Mouse (Mus musculus): ENCODE results near the gene Rtn1. TPM values are rescaled to one million over a fixed set of nuclear protein-coding genes. Genes with fewer than 3 reads are reported as not detected.

Gene Rtn1
- polyA plus RNA-seq, 1 experiment = 941 TPM

GRCm38 (mm10) chr12:72265261-72266228 lies 143.3 kb downstream of the Rtn1 start:
- H3K4me1 ChIP-seq (ENCODE audit: control insufficient read depth, insufficient read depth, low read length) = no peaks in the 10 kb centered on the region; the same call in 1 of the 2 replicates
- 85% methylated on average over 3 of the region's 3 CpGs for WGBS
- TF ChIP-seq CTCF (IDR thresholded peaks at IDR 0.05; ENCODE audit: borderline replicate concordance, insufficient read depth, low read depth, low read length) (no peak), POLR2A (IDR thresholded peaks at IDR 0.05; ENCODE audit: borderline replicate concordance, insufficient read depth, low read length) (no peak)
- DNase-seq = no peak
- H3K4me3 ChIP-seq (replicated peaks; ENCODE audit: insufficient read depth, low read depth, low read length) = no peak overlapping the region
- no peaks in the 10 kb centered on the region for H3K27me3 ChIP-seq (ENCODE audit: control insufficient read depth, insufficient read depth, low read length)
- no peak overlapping the region for H3K27ac ChIP-seq (ENCODE audit: insufficient read depth, low read length)

- DNase-seq = no peak
- Histone ChIP-seq H3K27ac (ENCODE audit: insufficient read depth, low read length) (no peak overlapping the region), H3K4me1 (ENCODE audit: control insufficient read depth, insufficient read depth, low read length) (no peaks in the 10 kb centered on the region; the same call in 1 of the 2 replicates), H3K4me3 (replicated peaks; ENCODE audit: insufficient read depth, low read depth, low read length) (no peak overlapping the region), H3K27me3 (ENCODE audit: control insufficient read depth, insufficient read depth, low read length) (no peaks in the 10 kb centered on the region)
- 57% methylated on average over 12 of the region's 12 CpGs for WGBS
- TF ChIP-seq CTCF (IDR thresholded peaks at IDR 0.05; ENCODE audit: borderline replicate concordance, insufficient read depth, low read depth, low read length) = no peak
- no peak for TF ChIP-seq POLR2A (IDR thresholded peaks at IDR 0.05; ENCODE audit: borderline replicate concordance, insufficient read depth, low read length)
Measured at GRCm38 (mm10) chr12:72263213-72264103, 145.4 kb downstream of the Rtn1 start.

GRCm38 (mm10) chr12:72257000-72257399 lies 151.9 kb downstream of the Rtn1 start:
- no peak overlapping the region for H3K27ac ChIP-seq (ENCODE audit: insufficient read depth, low read length)
- no peak overlapping the region for H3K4me3 ChIP-seq (replicated peaks; ENCODE audit: insufficient read depth, low read depth, low read length)
- no peaks in the 10 kb centered on the region for H3K27me3 ChIP-seq (ENCODE audit: control insufficient read depth, insufficient read depth, low read length)
- H3K4me1 ChIP-seq (ENCODE audit: control insufficient read depth, insufficient read depth, low read length) = peaks cover 5% of the 10 kb centered on the region
- DNase-seq = no peak
- WGBS = 42% methylated on average over 6 of the region's 6 CpGs
- TF ChIP-seq CTCF (IDR thresholded peaks at IDR 0.05; ENCODE audit: borderline replicate concordance, insufficient read depth, low read depth, low read length) (no peak), POLR2A (IDR thresholded peaks at IDR 0.05; ENCODE audit: borderline replicate concordance, insufficient read depth, low read length) (no peak)

- Histone ChIP-seq H3K4me1 (ENCODE audit: control insufficient read depth, insufficient read depth, low read length) (peaks cover 5% of the 10 kb centered on the region), H3K27me3 (ENCODE audit: control insufficient read depth, insufficient read depth, low read length) (no peaks in the 10 kb centered on the region), H3K27ac (ENCODE audit: insufficient read depth, low read length) (no peak overlapping the region), H3K4me3 (replicated peaks; ENCODE audit: insufficient read depth, low read depth, low read length) (no peak overlapping the region)
- 66% methylated on average over 3 of the region's 3 CpGs for WGBS
- DNase-seq = no peak
- no peak for TF ChIP-seq CTCF (IDR thresholded peaks at IDR 0.05; ENCODE audit: borderline replicate concordance, insufficient read depth, low read depth, low read length)
- no peak for TF ChIP-seq POLR2A (IDR thresholded peaks at IDR 0.05; ENCODE audit: borderline replicate concordance, insufficient read depth, low read length)
Measured at GRCm38 (mm10) chr12:72253040-72253439, 155.8 kb downstream of the Rtn1 start.

- no peak overlapping the region for H3K4me3 ChIP-seq (replicated peaks; ENCODE audit: insufficient read depth, low read depth, low read length)
- no peaks in the 10 kb centered on the region; the same call in 1 of the 2 replicates for H3K27me3 ChIP-seq (ENCODE audit: control insufficient read depth, insufficient read depth, low read length)
- 64% methylated on average over 10 of the region's 10 CpGs for WGBS
- TF ChIP-seq CTCF (IDR thresholded peaks at IDR 0.05; ENCODE audit: borderline replicate concordance, insufficient read depth, low read depth, low read length) (no peak), POLR2A (IDR thresholded peaks at IDR 0.05; ENCODE audit: borderline replicate concordance, insufficient read depth, low read length) (no peak)
- H3K27ac ChIP-seq (ENCODE audit: insufficient read depth, low read length) = no peak overlapping the region
- no peak for DNase-seq
- H3K4me1 ChIP-seq (ENCODE audit: control insufficient read depth, insufficient read depth, low read length) = no peaks in the 10 kb centered on the region
Measured at GRCm38 (mm10) chr12:72251890-72252445, 156.9 kb downstream of the Rtn1 start.

- WGBS = 98% methylated on average over 1 of the region's 1 CpGs
- Histone ChIP-seq H3K27me3 (ENCODE audit: control insufficient read depth, insufficient read depth, low read length) (no peaks in the 10 kb centered on the region; the same call in 1 of the 2 replicates), H3K4me1 (ENCODE audit: control insufficient read depth, insufficient read depth, low read length) (no peaks in the 10 kb centered on the region), H3K4me3 (replicated peaks; ENCODE audit: insufficient read depth, low read depth, low read length) (no peak overlapping the region), H3K27ac (ENCODE audit: insufficient read depth, low read length) (no peak overlapping the region)
- DNase-seq = no peak
- TF ChIP-seq CTCF (IDR thresholded peaks at IDR 0.05; ENCODE audit: borderline replicate concordance, insufficient read depth, low read depth, low read length) (no peak), POLR2A (IDR thresholded peaks at IDR 0.05; ENCODE audit: borderline replicate concordance, insufficient read depth, low read length) (no peak)
Measured at GRCm38 (mm10) chr12:72244951-72245350, 163.9 kb downstream of the Rtn1 start.

GRCm38 (mm10) chr12:72242807-72243206 lies 166.0 kb downstream of the Rtn1 start:
- H3K4me3 ChIP-seq (replicated peaks; ENCODE audit: insufficient read depth, low read depth, low read length) = no peak overlapping the region
- 69% methylated on average over 6 of the region's 6 CpGs for WGBS
- H3K4me1 ChIP-seq (ENCODE audit: control insufficient read depth, insufficient read depth, low read length) = no peaks in the 10 kb centered on the region
- H3K27ac ChIP-seq (ENCODE audit: insufficient read depth, low read length) = no peak overlapping the region
- no peak for DNase-seq
- TF ChIP-seq CTCF (IDR thresholded peaks at IDR 0.05; ENCODE audit: borderline replicate concordance, insufficient read depth, low read depth, low read length) (0 out of 2 replicates have a peak, but pooled peaks have one; percentile 3), POLR2A (IDR thresholded peaks at IDR 0.05; ENCODE audit: borderline replicate concordance, insufficient read depth, low read length) (no peak)
- H3K27me3 ChIP-seq (ENCODE audit: control insufficient read depth, insufficient read depth, low read length) = no peaks in the 10 kb centered on the region; the same call in 1 of the 2 replicates

Measured in cerebellum, adult 2 months (tissue).